Mouse (Mus musculus): ENCODE results near the gene Angptl6. TPM values are rescaled to one million over a fixed set of nuclear protein-coding genes. Genes with fewer than 3 reads are reported as not detected.

The Angptl6 gene
- polyA plus RNA-seq, 2 experiments, result 3.1 to 4.3 TPM

DNA sequence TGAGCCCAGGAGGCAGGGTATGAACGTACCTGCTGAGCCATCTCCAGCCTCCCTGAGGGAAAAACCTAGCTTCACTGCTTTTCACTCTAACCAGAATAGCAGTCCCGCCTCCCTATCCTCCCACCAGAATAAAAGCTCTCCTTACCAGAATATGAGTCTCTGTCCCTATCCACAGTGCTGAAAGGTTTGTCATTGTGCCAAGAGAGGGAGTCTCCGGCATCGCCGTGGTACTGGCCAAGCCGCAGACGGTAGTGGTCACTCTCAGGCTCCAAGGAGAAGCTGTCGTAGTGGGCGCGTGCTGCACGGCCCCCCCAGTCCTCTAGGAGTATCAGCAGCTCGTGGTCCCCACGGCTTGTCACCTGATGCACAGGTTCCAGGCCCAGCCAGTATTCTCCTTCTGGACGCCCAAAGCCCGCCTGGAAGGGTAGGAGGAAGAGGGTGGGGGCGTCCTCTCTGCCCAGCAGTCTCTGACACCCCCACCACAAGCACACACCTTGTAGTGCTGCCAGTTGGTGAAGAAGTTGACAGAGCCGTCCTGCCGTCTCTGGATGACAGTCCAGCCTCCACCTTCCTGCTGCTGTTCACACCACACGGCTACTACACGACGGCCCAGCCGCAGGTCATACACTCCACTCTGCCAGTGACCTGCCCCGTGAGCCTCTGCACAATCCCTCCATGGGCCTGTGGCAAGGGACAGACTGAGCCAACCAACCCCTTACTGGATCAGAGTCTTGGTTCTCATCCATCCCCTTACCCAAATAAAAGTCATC, 4.3 kb downstream of the Angptl6 start:
- DNase-seq (ENCODE audit: low spot score) (no peak), ATAC-seq (ENCODE audit: low FRiP score, low read depth) (no peak)
- Histone ChIP-seq H3K27ac (replicated peaks; ENCODE audit: low read depth, low read length) (no peak overlapping the region), H3K9ac (ENCODE audit: low read depth, low read length, severe bottlenecking) (no peak overlapping the region), H3K4me1 (ENCODE audit: control insufficient read depth, insufficient read depth, low read length) (no peaks in the 10 kb centered on the region), H3K4me3 (replicated peaks; ENCODE audit: low read length) (no peak overlapping the region), H3K4me2 (replicated peaks; ENCODE audit: low read depth, low read length, severe bottlenecking) (no peak overlapping the region), H3K9me3 (ENCODE audit: control insufficient read depth, low read length) (no peaks in the 10 kb centered on the region), H3K27me3 (ENCODE audit: control insufficient read depth, insufficient read depth, low read length) (no peaks in the 10 kb centered on the region), H3K36me3 (ENCODE audit: control insufficient read depth, insufficient read depth, low read length) (no peaks in the 10 kb centered on the region)
- WGBS, result 60% methylated on average over 23 of the region's 23 CpGs
- no peak for TF ChIP-seq POLR2A (IDR thresholded peaks at IDR 0.05; ENCODE audit: borderline replicate concordance, extremely low read depth, insufficient read depth, insufficient read length)

DNA sequence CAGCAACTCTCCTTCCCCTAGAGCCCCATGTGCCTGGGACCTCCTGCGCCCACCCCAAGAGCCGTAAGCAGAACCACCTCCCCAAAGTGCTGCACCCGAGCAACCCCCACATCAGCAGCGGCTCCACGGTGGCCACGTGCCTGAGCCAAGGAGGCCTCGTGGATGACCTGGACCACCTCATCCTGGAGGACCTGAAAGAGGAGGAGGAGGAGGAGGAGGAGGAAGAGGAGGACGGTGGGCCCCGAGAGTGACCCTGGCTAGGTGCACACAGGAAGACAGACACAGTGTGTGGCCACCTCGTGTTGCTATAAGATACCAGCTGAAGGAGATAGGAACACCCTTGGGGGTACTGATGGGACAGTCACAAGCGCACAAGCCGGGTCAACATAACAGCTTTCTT, 6.0 kb downstream of the Angptl6 start:
- ATAC-seq (ENCODE audit: low FRiP score, low read depth) (no peak), DNase-seq (ENCODE audit: low spot score) (no peak)
- no peak for TF ChIP-seq POLR2A (IDR thresholded peaks at IDR 0.05; ENCODE audit: borderline replicate concordance, extremely low read depth, insufficient read depth, insufficient read length)
- H3K9ac ChIP-seq (ENCODE audit: low read depth, low read length, severe bottlenecking), result no peak overlapping the region
- no peak overlapping the region for H3K27ac ChIP-seq (replicated peaks; ENCODE audit: low read depth, low read length)
- no peaks in the 10 kb centered on the region for H3K9me3 ChIP-seq (ENCODE audit: control insufficient read depth, low read length)
- no peaks in the 10 kb centered on the region for H3K4me1 ChIP-seq (ENCODE audit: control insufficient read depth, insufficient read depth, low read length)
- no peak overlapping the region for H3K4me2 ChIP-seq (replicated peaks; ENCODE audit: low read depth, low read length, severe bottlenecking)
- WGBS, result 82% methylated on average over 12 of the region's 12 CpGs
- peaks cover 15% of the 10 kb centered on the region for H3K27me3 ChIP-seq (ENCODE audit: control insufficient read depth, insufficient read depth, low read length)
- H3K4me3 ChIP-seq (replicated peaks; ENCODE audit: low read length), result no peak overlapping the region
- H3K36me3 ChIP-seq (ENCODE audit: control insufficient read depth, insufficient read depth, low read length), result no peaks in the 10 kb centered on the region

DNA sequence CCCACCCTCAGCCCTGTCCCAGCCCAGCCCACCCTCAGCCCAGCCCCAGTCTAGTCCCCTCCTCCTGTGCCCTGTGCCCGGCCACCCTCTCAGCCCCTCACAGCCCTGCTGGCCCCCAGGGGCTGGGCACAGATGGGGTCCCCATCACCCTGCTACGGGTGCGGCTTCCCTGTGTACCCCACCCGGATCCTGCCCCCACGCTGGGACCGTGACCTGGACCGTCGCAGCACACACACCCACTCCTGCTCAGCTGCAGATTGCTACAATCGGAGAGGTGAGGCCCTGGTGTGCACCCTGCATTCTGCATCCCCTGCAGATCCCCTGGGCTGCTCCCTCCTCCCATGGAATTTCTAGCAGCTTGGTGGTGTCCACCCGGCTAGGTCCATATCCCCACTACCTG, 6.5 kb downstream of the Angptl6 start:
- no peak for TF ChIP-seq POLR2A (IDR thresholded peaks at IDR 0.05; ENCODE audit: borderline replicate concordance, extremely low read depth, insufficient read depth, insufficient read length)
- no peaks in the 10 kb centered on the region for H3K36me3 ChIP-seq (ENCODE audit: control insufficient read depth, insufficient read depth, low read length)
- ATAC-seq (ENCODE audit: low FRiP score, low read depth), result no peak
- no peak overlapping the region for H3K4me2 ChIP-seq (replicated peaks; ENCODE audit: low read depth, low read length, severe bottlenecking)
- peaks cover 19% of the 10 kb centered on the region for H3K27me3 ChIP-seq (ENCODE audit: control insufficient read depth, insufficient read depth, low read length)
- no peaks in the 10 kb centered on the region for H3K4me1 ChIP-seq (ENCODE audit: control insufficient read depth, insufficient read depth, low read length)
- H3K27ac ChIP-seq (replicated peaks; ENCODE audit: low read depth, low read length), result no peak overlapping the region
- DNase-seq (ENCODE audit: low spot score), result no peak
- 86% methylated on average over 10 of the region's 10 CpGs for WGBS
- H3K9ac ChIP-seq (ENCODE audit: low read depth, low read length, severe bottlenecking), result no peak overlapping the region
- no peaks in the 10 kb centered on the region for H3K9me3 ChIP-seq (ENCODE audit: control insufficient read depth, low read length)
- H3K4me3 ChIP-seq (replicated peaks; ENCODE audit: low read length), result no peak overlapping the region

DNA sequence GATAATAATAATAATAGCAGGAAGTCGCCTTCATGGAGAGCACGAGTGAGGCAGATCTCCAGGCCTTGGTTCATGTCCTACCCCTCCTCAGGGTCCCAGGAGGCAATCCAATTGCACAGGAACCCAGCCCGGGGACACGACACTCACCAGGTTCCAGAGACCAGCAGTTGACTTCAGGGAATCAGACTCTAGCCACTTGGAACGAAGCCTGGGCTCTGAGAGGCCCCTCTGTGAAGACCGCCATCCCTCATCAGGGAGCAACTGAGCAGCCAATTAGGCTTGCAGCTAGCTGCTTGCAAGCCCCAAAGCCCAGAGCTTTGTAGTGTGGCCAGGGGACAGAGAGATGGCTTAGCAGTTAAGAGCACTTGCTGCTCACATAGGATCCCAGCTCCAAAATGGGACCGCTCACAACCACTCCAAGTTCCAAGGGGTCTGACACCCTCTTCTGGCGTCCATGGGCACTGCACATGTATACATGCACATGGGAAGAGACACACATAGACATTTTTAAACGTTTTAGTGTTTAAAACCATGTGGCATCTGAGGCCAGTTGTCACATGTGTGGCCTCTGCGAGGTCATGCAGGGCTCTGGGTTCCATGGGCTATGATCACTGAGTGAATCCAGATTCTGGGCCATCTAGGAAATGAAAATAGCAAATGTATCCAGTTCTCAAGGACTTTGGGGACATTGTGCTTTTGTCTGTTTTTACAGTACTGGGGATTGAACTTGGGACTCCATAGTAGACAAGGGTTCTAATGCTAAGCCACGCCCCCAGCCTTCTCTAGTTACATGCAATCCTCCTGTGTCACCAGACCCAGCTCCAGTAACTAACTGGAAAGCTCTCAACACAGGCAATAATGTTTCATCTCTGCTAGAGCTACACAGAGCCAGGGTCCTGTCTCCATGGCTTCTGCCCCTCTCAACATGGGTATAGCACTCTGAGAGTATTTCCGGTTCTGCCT, 9.0 kb downstream of the Angptl6 start:
- H3K9me3 ChIP-seq (ENCODE audit: control insufficient read depth, low read length), result no peaks in the 10 kb centered on the region
- 80% methylated on average over 12 of the region's 12 CpGs for WGBS
- no peak for ATAC-seq (ENCODE audit: low FRiP score, low read depth)
- H3K36me3 ChIP-seq (ENCODE audit: control insufficient read depth, insufficient read depth, low read length), result no peaks in the 10 kb centered on the region
- DNase-seq (ENCODE audit: low spot score), result no peak
- no peaks in the 10 kb centered on the region for H3K4me1 ChIP-seq (ENCODE audit: control insufficient read depth, insufficient read depth, low read length)
- H3K27me3 ChIP-seq (ENCODE audit: control insufficient read depth, insufficient read depth, low read length), result peaks cover 31% of the 10 kb centered on the region
- H3K4me2 ChIP-seq (replicated peaks; ENCODE audit: low read depth, low read length, severe bottlenecking), result no peak overlapping the region
- TF ChIP-seq POLR2A (IDR thresholded peaks at IDR 0.05; ENCODE audit: borderline replicate concordance, extremely low read depth, insufficient read depth, insufficient read length), result no peak
- no peak overlapping the region for H3K4me3 ChIP-seq (replicated peaks; ENCODE audit: low read length)
- H3K27ac ChIP-seq (replicated peaks; ENCODE audit: low read depth, low read length), result no peak overlapping the region
- no peak overlapping the region for H3K9ac ChIP-seq (ENCODE audit: low read depth, low read length, severe bottlenecking)

DNA sequence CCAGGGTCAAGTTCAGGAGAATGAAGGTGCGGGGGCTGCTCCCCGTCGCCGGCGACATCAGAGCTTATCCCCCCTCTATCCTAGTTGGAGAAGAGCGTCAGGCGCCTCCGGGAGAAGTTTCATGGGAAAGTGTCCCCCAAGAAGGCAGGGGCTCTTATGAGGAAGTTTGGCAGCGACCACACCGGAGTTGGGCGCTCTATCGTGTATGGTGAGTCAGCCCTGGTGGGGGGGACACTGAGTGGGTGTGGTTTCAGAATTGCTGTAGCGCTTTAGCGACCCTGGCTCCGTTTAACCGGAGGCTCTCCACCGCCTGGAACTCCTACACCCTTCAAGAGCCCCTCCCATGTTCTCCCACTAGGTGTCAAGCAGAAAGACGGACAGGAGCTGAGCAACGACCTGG, 10.3 kb downstream of the Angptl6 start:
- peaks cover 31% of the 10 kb centered on the region for H3K27me3 ChIP-seq (ENCODE audit: control insufficient read depth, insufficient read depth, low read length)
- H3K4me2 ChIP-seq (replicated peaks; ENCODE audit: low read depth, low read length, severe bottlenecking), result peak overlapping the region; percentile 52
- H3K36me3 ChIP-seq (ENCODE audit: control insufficient read depth, insufficient read depth, low read length), result no peaks in the 10 kb centered on the region
- 5% methylated on average over 19 of the region's 19 CpGs for WGBS
- TF ChIP-seq POLR2A (IDR thresholded peaks at IDR 0.05; ENCODE audit: borderline replicate concordance, extremely low read depth, insufficient read depth, insufficient read length), result no peak
- H3K27ac ChIP-seq (replicated peaks; ENCODE audit: low read depth, low read length), result no peak overlapping the region
- no peak for ATAC-seq (ENCODE audit: low FRiP score, low read depth)
- no peak for DNase-seq (ENCODE audit: low spot score)
- H3K4me1 ChIP-seq (ENCODE audit: control insufficient read depth, insufficient read depth, low read length), result no peaks in the 10 kb centered on the region
- H3K9me3 ChIP-seq (ENCODE audit: control insufficient read depth, low read length), result no peaks in the 10 kb centered on the region
- H3K9ac ChIP-seq (ENCODE audit: low read depth, low read length, severe bottlenecking), result peak overlapping the region; percentile 44; the same call in 1 of the 2 replicates
- peak overlapping the region; percentile 41 for H3K4me3 ChIP-seq (replicated peaks; ENCODE audit: low read length)
